Mouse (Mus musculus): ENCODE measurements at regions not wholly inside any gene's neighbourhood (a gene's known extent, or its start where the extent isn't known, plus 50 kb on each side); places are given as distances from the start of the nearest gene placed in this dataset.

GRCm38 (mm10) chr15:52161568-52162316 lies 1723.0 kb upstream of the Gm7489 start:
- no peak overlapping the region for H3K4me3 ChIP-seq (ENCODE audit: insufficient read depth, low read length)
- no peak overlapping the region for H3K27ac ChIP-seq (ENCODE audit: insufficient read depth, low read length)
- TF ChIP-seq POLR2A (IDR thresholded peaks at IDR 0.05; ENCODE audit: extremely low read depth, insufficient read depth, low read length) (no peak), CTCF (IDR thresholded peaks at IDR 0.05; ENCODE audit: extremely low read depth, insufficient read depth, low read length) (no peak)
- H3K4me1 ChIP-seq (ENCODE audit: control insufficient read depth, insufficient read depth, low read length): 0 out of 2 replicates have a peak, but pooled peaks cover 4% of the 10 kb centered on the region

GRCm38 (mm10) chr15:52166144-52166543 lies 1718.6 kb upstream of the Gm7489 start:
- TF ChIP-seq POLR2A (IDR thresholded peaks at IDR 0.05; ENCODE audit: extremely low read depth, insufficient read depth, low read length) (no peak), CTCF (IDR thresholded peaks at IDR 0.05; ENCODE audit: extremely low read depth, insufficient read depth, low read length) (no peak)
- no peaks in the 10 kb centered on the region for H3K4me1 ChIP-seq (ENCODE audit: control insufficient read depth, insufficient read depth, low read length)
- no peak overlapping the region for H3K4me3 ChIP-seq (ENCODE audit: insufficient read depth, low read length)
- no peak overlapping the region for H3K27ac ChIP-seq (ENCODE audit: insufficient read depth, low read length)

GRCm38 (mm10) chr15:52166595-52167443 lies 1717.9 kb upstream of the Gm7489 start:
- Histone ChIP-seq H3K4me3 (ENCODE audit: insufficient read depth, low read length) (no peak overlapping the region), H3K4me1 (ENCODE audit: control insufficient read depth, insufficient read depth, low read length) (no peaks in the 10 kb centered on the region), H3K27ac (ENCODE audit: insufficient read depth, low read length) (no peak overlapping the region)
- no peak for TF ChIP-seq CTCF (IDR thresholded peaks at IDR 0.05; ENCODE audit: extremely low read depth, insufficient read depth, low read length)
- no peak for TF ChIP-seq POLR2A (IDR thresholded peaks at IDR 0.05; ENCODE audit: extremely low read depth, insufficient read depth, low read length)

- H3K4me3 ChIP-seq (ENCODE audit: insufficient read depth, low read length): no peak overlapping the region
- no peaks in the 10 kb centered on the region for H3K4me1 ChIP-seq (ENCODE audit: control insufficient read depth, insufficient read depth, low read length)
- H3K27ac ChIP-seq (ENCODE audit: insufficient read depth, low read length): no peak overlapping the region
- TF ChIP-seq CTCF (IDR thresholded peaks at IDR 0.05; ENCODE audit: extremely low read depth, insufficient read depth, low read length) (no peak), POLR2A (IDR thresholded peaks at IDR 0.05; ENCODE audit: extremely low read depth, insufficient read depth, low read length) (no peak)
Observed at GRCm38 (mm10) chr15:52167811-52168210, 1716.9 kb upstream of the Gm7489 start.

GRCm38 (mm10) chr15:52176951-52177350 lies 1707.8 kb upstream of the Gm7489 start:
- Histone ChIP-seq H3K27ac (ENCODE audit: insufficient read depth, low read length) (no peak overlapping the region), H3K4me1 (ENCODE audit: control insufficient read depth, insufficient read depth, low read length) (no peaks in the 10 kb centered on the region), H3K4me3 (ENCODE audit: insufficient read depth, low read length) (no peak overlapping the region)
- TF ChIP-seq POLR2A (IDR thresholded peaks at IDR 0.05; ENCODE audit: extremely low read depth, insufficient read depth, low read length) (no peak), CTCF (IDR thresholded peaks at IDR 0.05; ENCODE audit: extremely low read depth, insufficient read depth, low read length) (no peak)

DNA sequence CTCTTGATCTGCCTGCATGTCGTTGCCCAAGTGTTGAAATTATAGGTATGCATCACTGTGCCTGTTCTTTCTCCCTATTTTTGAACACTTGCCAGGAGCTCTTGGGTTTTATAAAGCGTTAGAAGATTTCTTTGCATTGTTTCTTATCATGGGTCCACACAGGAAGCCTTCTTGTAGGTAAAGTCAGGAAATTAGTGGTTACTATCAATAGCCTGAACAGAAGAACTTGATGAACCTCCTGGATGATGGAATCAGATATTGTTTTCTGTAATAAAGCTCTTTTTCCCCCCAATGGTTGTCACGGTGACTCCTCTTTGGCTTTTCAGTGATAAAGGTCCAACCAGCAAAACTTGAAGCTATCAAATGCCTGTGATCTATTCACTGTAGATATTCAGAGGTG lies 1706.0 kb upstream of the Gm7489 start:
- Histone ChIP-seq H3K4me1 (ENCODE audit: control insufficient read depth, insufficient read depth, low read length) (no peaks in the 10 kb centered on the region), H3K4me3 (ENCODE audit: insufficient read depth, low read length) (no peak overlapping the region), H3K27ac (ENCODE audit: insufficient read depth, low read length) (no peak overlapping the region)
- TF ChIP-seq CTCF (IDR thresholded peaks at IDR 0.05; ENCODE audit: extremely low read depth, insufficient read depth, low read length): no peak
- no peak for TF ChIP-seq POLR2A (IDR thresholded peaks at IDR 0.05; ENCODE audit: extremely low read depth, insufficient read depth, low read length)

DNA sequence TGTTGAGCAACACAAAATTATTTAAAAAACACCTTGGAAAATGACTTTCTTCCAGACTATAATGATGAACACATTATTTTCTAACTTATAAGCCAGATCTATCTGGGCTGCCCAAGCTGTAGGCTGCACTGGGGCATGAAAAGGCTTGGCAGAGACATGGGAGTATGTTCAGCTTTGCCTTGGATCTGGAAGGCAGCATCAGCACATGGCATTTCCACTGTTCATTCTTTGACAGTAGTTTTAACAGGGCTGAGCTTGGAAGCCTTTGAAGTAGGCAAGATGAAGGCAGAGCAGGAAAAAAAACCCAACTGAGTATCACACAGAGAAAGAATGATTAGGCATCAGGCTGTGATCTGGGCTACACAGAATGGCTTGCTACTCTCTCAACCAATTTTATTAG lies 1705.3 kb upstream of the Gm7489 start:
- H3K4me3 ChIP-seq (ENCODE audit: insufficient read depth, low read length): no peak overlapping the region
- H3K4me1 ChIP-seq (ENCODE audit: control insufficient read depth, insufficient read depth, low read length): no peaks in the 10 kb centered on the region

DNA sequence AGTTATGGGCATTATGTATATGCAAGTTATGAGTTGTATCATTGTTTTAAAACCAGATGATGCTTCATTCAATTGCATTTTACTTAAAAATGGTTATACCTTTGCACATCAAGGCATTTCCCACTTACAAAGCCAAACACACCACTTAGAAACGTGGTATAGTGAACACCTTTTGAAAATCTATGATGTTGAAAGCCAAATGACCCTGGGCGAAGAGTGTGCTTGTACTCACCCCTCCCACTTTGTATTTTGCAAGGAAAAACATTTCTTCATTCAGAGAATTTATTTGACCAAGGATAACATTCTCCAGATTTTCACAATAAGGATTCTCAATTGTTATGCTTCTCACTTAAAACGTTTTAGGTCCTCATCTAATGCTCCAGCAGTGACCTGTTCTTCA lies 1693.5 kb upstream of the Gm7489 start:
- H3K4me1 ChIP-seq (ENCODE audit: control insufficient read depth, insufficient read depth, low read length): no peaks in the 10 kb centered on the region
- H3K4me3 ChIP-seq (ENCODE audit: insufficient read depth, low read length): no peak overlapping the region
- H3K27ac ChIP-seq (ENCODE audit: insufficient read depth, low read length): no peak overlapping the region
- TF ChIP-seq POLR2A (IDR thresholded peaks at IDR 0.05; ENCODE audit: extremely low read depth, insufficient read depth, low read length) (no peak), CTCF (IDR thresholded peaks at IDR 0.05; ENCODE audit: extremely low read depth, insufficient read depth, low read length) (no peak)

More for the DNA sequence above, 1705.3 kb upstream of the Gm7489 start:
- no peak for TF ChIP-seq POLR2A (IDR thresholded peaks at IDR 0.05; ENCODE audit: extremely low read depth, insufficient read depth, low read length)
- TF ChIP-seq CTCF (IDR thresholded peaks at IDR 0.05; ENCODE audit: extremely low read depth, insufficient read depth, low read length): no peak
- no peak overlapping the region for H3K27ac ChIP-seq (ENCODE audit: insufficient read depth, low read length)

- Histone ChIP-seq H3K4me1 (ENCODE audit: control insufficient read depth, insufficient read depth, low read length) (no peaks in the 10 kb centered on the region), H3K4me3 (ENCODE audit: insufficient read depth, low read length) (no peak overlapping the region), H3K27ac (ENCODE audit: insufficient read depth, low read length) (no peak overlapping the region)
- no peak for TF ChIP-seq POLR2A (IDR thresholded peaks at IDR 0.05; ENCODE audit: extremely low read depth, insufficient read depth, low read length)
- no peak for TF ChIP-seq CTCF (IDR thresholded peaks at IDR 0.05; ENCODE audit: extremely low read depth, insufficient read depth, low read length)
Observed at GRCm38 (mm10) chr15:52207271-52207670, 1677.4 kb upstream of the Gm7489 start.
